Mouse (Mus musculus) spleen, adult 12 weeks (tissue): ENCODE results near the gene Gm826.

Source experiments
- DNase-seq: peaks from one replicate; pipeline ENCODE4 v3.0.0; 2022; ENCODE audit warnings: low spot score

The Gm826 gene

DNA sequence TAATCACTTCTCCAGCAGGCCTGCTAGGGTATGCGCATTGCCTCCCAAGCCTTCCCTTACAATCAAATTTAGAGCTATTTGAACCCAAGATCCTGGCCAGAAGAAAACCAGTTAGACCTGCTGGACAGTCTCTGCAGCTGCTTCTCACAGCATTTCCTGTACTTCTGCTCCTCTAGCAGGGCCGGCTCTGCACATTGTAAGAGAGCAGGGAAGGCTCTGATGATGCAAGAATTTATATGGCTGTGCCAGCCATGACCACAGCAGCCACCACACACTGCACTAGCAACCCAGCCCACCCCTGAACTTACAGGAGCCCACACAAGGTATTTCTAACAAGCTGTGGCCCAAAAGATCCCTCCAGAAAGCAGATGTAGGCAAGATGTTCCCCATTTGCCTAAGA is 19.6 kb upstream of the Gm826 start:
- DNase-seq = no peak

GRCm38 (mm10) chr2:160351038-160351574 is 17.1 kb upstream of the Gm826 start:
- DNase-seq = no peak

- DNase-seq = no peak
Observed at GRCm38 (mm10) chr2:160349578-160349977, 15.6 kb upstream of the Gm826 start.

DNA sequence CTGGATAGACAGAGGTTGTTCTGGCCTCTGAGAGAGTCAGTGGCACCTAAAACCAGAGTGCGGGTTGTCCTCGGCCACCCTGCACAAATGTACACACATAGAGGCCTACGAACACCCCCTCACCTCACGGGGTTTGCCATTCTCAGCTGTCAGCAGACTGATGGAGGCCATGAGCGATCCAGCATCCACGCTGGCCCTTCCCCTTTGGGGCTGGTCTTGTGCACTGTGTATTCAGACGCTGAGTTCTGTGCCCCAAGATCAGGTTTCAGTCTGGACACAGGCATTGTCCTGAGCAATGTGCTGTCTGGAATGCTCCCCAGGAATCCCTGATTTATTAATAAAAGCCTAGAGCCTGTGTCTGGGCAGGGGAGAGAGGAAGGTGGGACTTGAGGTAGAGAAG is 14.8 kb upstream of the Gm826 start:
- no peak for DNase-seq

- no peak for DNase-seq
Observed at GRCm38 (mm10) chr2:160348072-160348604, 14.2 kb upstream of the Gm826 start.

DNA sequence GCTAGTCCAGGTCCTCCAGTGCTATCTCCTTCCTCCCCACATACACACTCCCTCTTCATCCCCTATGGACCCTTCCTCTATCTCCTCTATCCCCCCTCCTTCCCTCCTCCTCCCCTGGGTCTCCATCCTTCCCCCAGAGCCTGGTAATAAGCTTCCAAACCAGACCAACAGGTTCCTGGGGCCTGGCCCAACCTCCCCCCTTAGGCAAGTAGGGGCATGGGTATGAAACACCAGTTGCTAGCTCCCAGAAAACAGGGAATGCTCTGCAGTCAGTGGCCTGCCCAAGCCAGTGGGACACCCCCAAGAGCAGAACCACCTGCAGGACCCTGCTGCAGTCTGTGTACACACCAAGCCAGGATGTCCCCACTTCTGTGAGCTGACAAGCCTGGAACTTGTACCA is 11.7 kb upstream of the Gm826 start:
- no peak for DNase-seq

GRCm38 (mm10) chr2:160340121-160340520 is 6.2 kb upstream of the Gm826 start:
- DNase-seq = no peak

GRCm38 (mm10) chr2:160339595-160339994 is 5.6 kb upstream of the Gm826 start:
- no peak for DNase-seq

DNA sequence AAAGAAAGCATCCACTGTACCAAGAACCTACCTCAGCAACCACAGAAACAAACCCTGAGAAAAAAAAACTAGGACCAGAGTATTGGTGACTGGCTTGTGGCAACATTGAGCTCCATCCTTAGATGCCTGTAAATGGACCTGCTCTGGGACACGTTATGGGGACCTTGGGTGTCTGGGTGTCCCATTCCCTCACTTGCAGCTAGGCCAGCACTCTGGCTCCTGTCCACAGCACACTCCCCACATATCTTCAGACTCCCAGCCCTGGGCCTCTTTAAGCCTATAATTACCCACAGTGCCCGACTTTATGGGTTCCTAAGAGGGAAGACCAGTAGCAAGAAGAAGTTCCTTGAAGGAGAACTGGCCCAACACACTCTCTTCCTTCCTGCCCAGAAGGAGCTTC is 2.1 kb upstream of the Gm826 start:
- DNase-seq = no peak

DNA sequence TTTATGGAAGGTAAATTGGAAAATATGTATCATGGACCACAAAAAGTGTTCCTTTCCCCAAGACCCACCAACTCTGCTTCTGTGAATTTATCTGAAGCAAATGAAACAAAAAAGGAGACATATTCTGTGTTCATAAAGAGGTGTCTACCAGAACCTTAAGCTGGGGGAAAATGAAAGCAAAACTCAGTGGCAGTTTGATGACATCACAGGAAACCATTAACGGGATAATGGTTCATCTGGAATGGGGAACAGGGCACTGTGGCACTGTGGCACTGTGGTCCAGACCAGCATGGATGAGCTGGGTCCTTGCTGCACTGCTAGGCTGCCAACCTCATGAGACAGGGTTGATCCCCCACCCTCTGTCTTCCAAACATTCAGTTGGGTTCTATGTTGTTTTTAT is 1.1 kb upstream of the Gm826 start:
- DNase-seq = no peak

GRCm38 (mm10) chr2:160332516-160333325 is 1.2 kb downstream of the Gm826 start:
- DNase-seq = no peak

- no peak for DNase-seq
Observed at GRCm38 (mm10) chr2:160328886-160329285, 5.1 kb downstream of the Gm826 start.

- DNase-seq = no peak
Observed at GRCm38 (mm10) chr2:160327716-160328115, 6.2 kb downstream of the Gm826 start.

GRCm38 (mm10) chr2:160327167-160327566 is 6.8 kb downstream of the Gm826 start:
- no peak for DNase-seq

- no peak for DNase-seq
Observed at GRCm38 (mm10) chr2:160325105-160325644, 8.8 kb downstream of the Gm826 start.

DNA sequence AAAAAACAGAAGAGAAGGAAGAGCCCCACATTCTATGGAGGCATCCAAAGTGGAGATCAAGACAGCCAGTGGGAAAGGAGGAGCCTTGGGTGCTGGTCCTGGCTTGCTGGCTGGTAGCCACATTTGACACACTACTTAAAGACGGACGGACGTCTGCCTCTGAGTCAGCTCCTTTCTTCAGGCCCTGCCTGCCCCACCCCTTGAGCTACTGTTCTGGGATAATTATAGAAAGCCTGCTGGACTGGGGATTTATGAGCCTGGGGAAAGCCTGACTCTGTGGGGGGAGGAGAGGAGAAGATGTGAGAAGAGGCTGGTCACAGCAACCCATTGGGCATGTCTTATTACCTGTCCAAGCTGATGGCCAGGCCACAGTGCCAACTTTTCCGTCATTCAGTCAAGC is 12.1 kb downstream of the Gm826 start:
- DNase-seq = no peak

- DNase-seq = no peak
Observed at GRCm38 (mm10) chr2:160318255-160318654, 15.7 kb downstream of the Gm826 start.

- no peak for DNase-seq
Observed at GRCm38 (mm10) chr2:160313595-160314007, 20.4 kb downstream of the Gm826 start.

DNA sequence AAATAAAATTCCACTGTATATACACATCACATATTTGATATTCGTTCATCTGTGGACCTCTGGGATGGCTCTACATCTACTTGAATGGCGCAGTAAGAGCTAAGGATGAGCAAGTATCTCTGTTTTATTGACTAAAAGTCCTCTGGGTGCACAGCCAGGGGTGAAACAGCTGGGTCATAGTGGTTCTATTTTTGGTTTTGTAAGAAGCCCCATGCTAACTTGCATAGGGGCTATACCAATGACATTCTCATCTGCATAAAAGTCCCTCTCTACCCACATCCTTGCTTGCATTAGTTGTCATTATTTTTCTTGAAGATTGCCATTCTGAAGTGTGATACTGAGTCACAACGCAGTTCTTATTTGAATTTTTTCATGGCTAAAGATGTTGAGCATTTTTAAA is 28.9 kb downstream of the Gm826 start:
- no peak for DNase-seq

DNA sequence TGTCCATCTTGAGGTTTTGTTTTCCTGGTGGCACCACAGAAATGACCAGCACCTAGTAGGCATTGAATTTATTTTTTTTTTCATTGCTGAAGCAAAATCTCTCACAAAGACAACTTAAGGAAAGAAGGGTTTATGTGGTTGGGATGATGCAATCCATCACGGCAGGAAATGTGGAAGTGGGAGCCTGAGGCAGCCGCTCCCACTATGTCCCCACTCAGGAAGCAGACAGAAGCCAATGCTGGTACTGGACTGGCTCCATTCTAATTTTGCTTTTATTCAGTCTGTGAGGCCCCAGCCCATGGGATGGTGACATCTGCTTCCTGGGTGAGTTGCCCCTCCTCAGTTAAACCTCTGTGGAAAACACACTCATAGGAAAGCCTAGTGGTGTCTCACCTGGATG is 30.0 kb downstream of the Gm826 start:
- no peak for DNase-seq

DNA sequence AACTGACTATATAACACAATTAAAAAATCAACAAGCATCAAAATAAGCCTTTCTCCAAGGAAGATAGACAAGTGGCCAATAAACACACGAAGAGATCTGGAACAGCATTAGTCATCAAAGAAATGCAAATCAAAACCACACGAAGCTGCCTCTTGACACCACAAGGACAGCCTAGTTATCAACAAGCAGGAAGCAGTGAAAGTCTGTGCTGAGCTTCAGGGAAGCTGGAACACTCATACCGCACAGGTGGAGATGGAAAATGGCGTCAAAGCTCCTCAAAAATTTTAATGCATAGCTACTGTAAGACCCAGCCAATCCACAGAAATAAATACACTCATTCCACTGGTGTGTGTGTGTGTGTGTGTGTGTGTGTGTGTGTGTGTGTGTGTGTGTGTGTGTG is 31.9 kb downstream of the Gm826 start:
- no peak for DNase-seq

- no peak for DNase-seq
Observed at GRCm38 (mm10) chr2:160298586-160298985, 35.4 kb downstream of the Gm826 start.

DNA sequence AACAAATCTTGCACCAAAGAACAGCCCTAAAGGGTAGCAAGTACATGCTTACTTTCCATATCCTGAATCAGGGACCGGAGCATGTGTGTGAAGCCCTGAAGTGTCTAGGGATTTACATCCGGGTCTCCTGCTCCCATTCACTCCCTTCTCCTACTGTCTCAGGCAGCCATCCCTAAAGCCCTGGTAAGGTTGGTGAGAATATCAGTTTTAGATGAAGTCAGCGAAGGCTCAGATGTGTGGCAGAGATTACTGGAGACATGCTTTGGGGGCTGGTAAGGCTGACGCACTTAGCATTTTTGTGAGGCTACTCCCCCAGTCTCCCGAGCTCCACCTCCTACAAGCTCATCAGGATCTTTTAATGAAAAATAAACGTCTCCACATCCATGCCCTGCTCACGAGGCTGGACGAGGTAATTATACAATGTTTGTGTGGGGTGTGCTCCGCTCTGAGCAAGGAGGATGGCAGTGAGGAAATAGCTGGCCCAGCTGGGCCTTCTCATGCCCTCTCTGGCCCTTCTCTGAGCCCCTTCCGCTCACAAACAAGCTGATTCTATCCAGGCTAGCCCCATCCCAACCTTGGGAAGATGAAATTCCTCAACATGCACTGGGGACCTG is 45.3 kb downstream of the Gm826 start:
- no peak for DNase-seq
